Mouse (Mus musculus) stomach, postnatal 0 days (tissue): Measurements from ENCODE around the gene Cnp.

ENCODE experiments used
- CTCF ChIP-seq: IDR thresholded peaks from 2 replicates; pipeline ENCODE4 v1.5.1; 2016; ENCODE audit warnings: antibody characterized with exemption, low read depth, mild to moderate bottlenecking, moderate library complexity
- EP300 ChIP-seq: optimal IDR thresholded peaks from 2 replicates; pipeline ENCODE3; 2016; ENCODE audit warnings: antibody characterized with exemption

GRCm38 (mm10) chr11:100577852-100578599, 3.3 kb downstream of the Cnp start:
- TF ChIP-seq CTCF (no peak), EP300 (no peak)
